Mouse (Mus musculus) lung, embryonic 14.5 days (tissue): ENCODE results near the gene Tal1. TPM values are rescaled to one million over a fixed set of nuclear protein-coding genes. Genes with fewer than 3 reads are reported as not detected.

Experiments used
- ATAC-seq: fragments of 200-750 bp; cut with Nextera tagmentation; 2 replicates; pipeline ENCODE4 v1.8.0; 2017; ENCODE audit warnings: mild to moderate bottlenecking, moderate TSS enrichment, moderate library complexity; ENCODE audit not compliant: insufficient read depth
- DNase-seq: peaks from one replicate; pipeline ENCODE4 v3.0.0-alpha.2; 2015
- H3K27ac ChIP-seq: fragments of 300-500 bp; sonication (generic); 2 replicates; pipeline ENCODE4 v1.5.1; 2014; ENCODE audit warnings: low read depth, mild to moderate bottlenecking, moderate library complexity
- H3K27me3 ChIP-seq: fragments of 300-500 bp; sonication (generic); 2 replicates; pipeline ENCODE4 v1.6.1; 2014; ENCODE audit warnings: low read length, control low read depth; ENCODE audit not compliant: insufficient read depth
- H3K36me3 ChIP-seq: fragments of 300-500 bp; sonication (generic); 2 replicates; pipeline ENCODE4 v1.6.1; 2014; ENCODE audit warnings: control low read depth; ENCODE audit not compliant: insufficient read depth
- H3K4me1 ChIP-seq: fragments of 300-500 bp; sonication (generic); 2 replicates; pipeline ENCODE4 v1.6.1; 2014; ENCODE audit warnings: antibody characterized with exemption, control low read depth; ENCODE audit not compliant: insufficient read depth
- H3K4me2 ChIP-seq: fragments of 300-500 bp; sonication (generic); 2 replicates; pipeline ENCODE4 v1.6.1; 2014; ENCODE audit warnings: mild to moderate bottlenecking
- H3K4me3 ChIP-seq: fragments of 300-500 bp; sonication (generic); 2 replicates; pipeline ENCODE4 v1.5.1; 2014; ENCODE audit warnings: low read depth, low read length
- H3K9ac ChIP-seq: fragments of 300-500 bp; sonication (generic); 2 replicates; pipeline ENCODE4 v1.6.1; 2014
- H3K9me3 ChIP-seq: fragments of 300-500 bp; sonication (generic); 2 replicates; pipeline ENCODE4 v1.6.1; 2016; ENCODE audit warnings: low read depth, low read length, control low read depth
- CTCF ChIP-seq: IDR thresholded peaks from 2 replicates; pipeline ENCODE4 v1.5.1; 2016; ENCODE audit warnings: antibody characterized with exemption, low read depth
- WGBS: fragments of 180-500 bp; shearing (Covaris S2); extraction: QIAGEN DNeasy Blood & Tissue Kit; methylation state at CpG from one replicate; pipeline ENCODE4 v1.1.7; 2014; 5-methylcytosine and 5-hydroxymethylcytosine counted together
- polyA plus RNA-seq: library from polyadenylated mRNA; unstranded; fragments of >200 nt; fragmentation: Nextera tagmentation; extraction: Ambion mirVana; gene quantifications from 2 replicates; pipeline ENCODE4 v1.2.1, GENCODE M21; 2014

Gene Tal1
- polyA plus RNA-seq, 1 experiment from 2014 or later, result 3.4 TPM

DNA sequence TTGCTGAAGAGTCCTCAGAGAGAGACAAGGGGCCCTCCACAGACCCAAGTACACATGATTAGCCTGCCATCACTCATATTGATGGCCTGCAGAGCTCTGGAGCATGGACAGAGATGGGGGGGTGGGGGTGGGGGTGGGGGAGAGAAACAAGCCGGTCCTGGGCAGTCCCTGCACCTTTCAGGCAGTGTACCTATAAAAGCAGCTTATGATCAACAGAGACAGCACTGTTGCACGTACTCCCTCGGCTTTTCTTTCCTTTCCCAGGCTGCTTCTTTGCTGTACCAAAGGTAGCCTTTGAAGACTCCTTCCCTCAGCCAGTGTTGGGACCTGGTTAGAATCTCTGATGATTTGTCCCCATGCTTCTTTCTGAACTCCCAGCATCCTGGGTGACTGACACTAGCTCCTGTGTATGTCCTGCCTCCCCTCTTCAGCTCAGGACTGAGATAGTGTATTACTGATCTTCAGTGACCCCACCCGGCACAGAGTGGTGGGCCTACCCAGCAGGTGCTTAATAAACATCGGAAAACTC, 23.7 kb downstream of the Tal1 start:
- Histone ChIP-seq H3K36me3 (no peaks in the 10 kb centered on the region), H3K4me1 (no peaks in the 10 kb centered on the region), H3K27me3 (no peaks in the 10 kb centered on the region), H3K4me2 (no peak overlapping the region), H3K9ac (no peak overlapping the region), H3K4me3 (no peak overlapping the region), H3K9me3 (no peaks in the 10 kb centered on the region), H3K27ac (peak overlapping the region; percentile 30; the same call in 1 of the 2 replicates)
- TF ChIP-seq CTCF, result no peak
- ATAC-seq, result no peak
- WGBS, result 20% methylated on average over 5 of the region's 5 CpGs
- DNase-seq, result no peak

DNA sequence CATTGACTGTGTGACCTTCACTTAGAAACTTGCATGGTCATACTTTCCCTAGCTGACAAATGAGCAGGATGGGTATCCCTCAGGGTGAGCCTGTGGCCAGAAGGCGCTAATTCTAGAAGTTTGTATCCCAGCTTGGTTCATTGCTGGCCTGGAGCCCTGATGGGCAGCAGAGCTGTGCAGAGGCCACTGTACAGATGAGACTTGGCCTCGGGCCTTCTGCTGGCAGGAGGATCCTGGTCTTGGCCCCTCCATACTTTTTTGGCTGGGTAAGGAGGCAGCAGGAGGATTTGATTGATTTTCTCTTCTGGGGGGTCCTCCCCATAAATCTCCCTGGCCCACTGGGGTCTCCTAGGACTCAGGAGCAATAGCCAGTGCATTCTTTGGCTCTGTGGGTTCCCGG, 26.8 kb downstream of the Tal1 start:
- H3K27me3 ChIP-seq, result no peaks in the 10 kb centered on the region
- H3K4me3 ChIP-seq, result no peak overlapping the region
- no peaks in the 10 kb centered on the region for H3K4me1 ChIP-seq
- no peaks in the 10 kb centered on the region for H3K36me3 ChIP-seq
- TF ChIP-seq CTCF, result no peak
- H3K4me2 ChIP-seq, result no peak overlapping the region
- ATAC-seq (no peak), DNase-seq (no peak)
- H3K9ac ChIP-seq, result no peak overlapping the region
- H3K9me3 ChIP-seq, result no peaks in the 10 kb centered on the region
- 77% methylated on average over 3 of the region's 3 CpGs for WGBS
- no peak overlapping the region for H3K27ac ChIP-seq

DNA sequence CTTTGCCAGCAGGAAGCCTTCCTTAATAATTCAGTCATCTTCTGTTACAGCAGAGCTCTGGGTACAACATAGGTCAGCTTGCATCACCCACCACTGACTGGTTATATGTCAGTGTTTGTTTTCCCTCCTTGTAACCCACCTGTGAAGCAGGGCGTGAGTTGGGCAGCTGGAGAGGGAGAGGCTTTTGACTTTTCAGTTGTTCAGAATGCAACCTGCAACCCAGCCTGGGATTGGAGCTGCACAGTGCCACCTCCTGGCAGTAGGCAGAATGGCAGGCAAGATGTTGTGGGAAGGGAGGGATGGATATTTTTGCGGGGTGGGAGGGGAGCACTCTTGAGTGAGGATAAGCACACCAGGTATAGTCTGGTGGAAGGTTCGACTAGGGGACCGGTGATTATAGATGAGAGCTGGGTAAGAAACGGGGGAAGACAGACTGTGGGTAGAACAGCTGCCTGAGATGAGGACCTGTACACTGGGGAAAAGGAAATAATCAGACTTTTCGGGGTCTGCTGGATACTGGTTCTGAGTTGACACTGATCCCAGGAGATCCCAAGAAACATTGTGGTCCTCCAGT, 29.4 kb downstream of the Tal1 start:
- Histone ChIP-seq H3K4me2 (no peak overlapping the region), H3K4me1 (0 out of 2 replicates have a peak, but pooled peaks cover 3% of the 10 kb centered on the region), H3K9me3 (no peaks in the 10 kb centered on the region), H3K36me3 (no peaks in the 10 kb centered on the region), H3K27ac (peak overlapping the region; percentile 58; the same call in 1 of the 2 replicates), H3K27me3 (no peaks in the 10 kb centered on the region), H3K9ac (no peak overlapping the region), H3K4me3 (no peak overlapping the region)
- peak; percentile 83 for DNase-seq
- TF ChIP-seq CTCF, result peak; percentile 98
- WGBS, result 17% methylated on average over 6 of the region's 6 CpGs
- no peak; the same call in 1 of the 2 replicates for ATAC-seq

DNA sequence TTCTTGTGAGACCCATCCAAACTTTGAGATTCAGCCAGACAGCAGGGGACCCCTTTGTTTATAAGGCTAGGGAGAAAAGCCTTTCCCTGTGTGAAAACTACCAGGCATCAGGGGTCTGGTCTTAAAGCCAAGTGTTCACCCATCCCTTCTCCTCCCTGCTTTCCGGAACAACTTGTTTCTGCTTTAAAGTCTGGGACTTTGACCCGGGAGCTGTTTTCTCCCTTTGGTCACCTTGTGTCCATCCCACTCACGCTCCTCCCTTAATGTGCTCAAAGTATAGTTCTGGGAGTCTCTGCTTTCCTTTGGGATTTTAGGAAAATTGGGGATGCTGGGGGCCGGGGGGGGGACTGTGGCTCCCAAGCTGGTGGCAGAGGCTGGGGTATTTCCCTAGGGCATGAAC, 30.0 kb downstream of the Tal1 start:
- no peak for TF ChIP-seq CTCF
- Histone ChIP-seq H3K9ac (no peak overlapping the region), H3K4me1 (0 out of 2 replicates have a peak, but pooled peaks cover 3% of the 10 kb centered on the region), H3K4me3 (no peak overlapping the region), H3K27me3 (no peaks in the 10 kb centered on the region), H3K27ac (peak overlapping the region; percentile 42; the same call in 1 of the 2 replicates), H3K4me2 (no peak overlapping the region), H3K9me3 (no peaks in the 10 kb centered on the region), H3K36me3 (no peaks in the 10 kb centered on the region)
- no peak for DNase-seq
- WGBS, result 49% methylated on average over 4 of the region's 4 CpGs
- ATAC-seq, result no peak

DNA sequence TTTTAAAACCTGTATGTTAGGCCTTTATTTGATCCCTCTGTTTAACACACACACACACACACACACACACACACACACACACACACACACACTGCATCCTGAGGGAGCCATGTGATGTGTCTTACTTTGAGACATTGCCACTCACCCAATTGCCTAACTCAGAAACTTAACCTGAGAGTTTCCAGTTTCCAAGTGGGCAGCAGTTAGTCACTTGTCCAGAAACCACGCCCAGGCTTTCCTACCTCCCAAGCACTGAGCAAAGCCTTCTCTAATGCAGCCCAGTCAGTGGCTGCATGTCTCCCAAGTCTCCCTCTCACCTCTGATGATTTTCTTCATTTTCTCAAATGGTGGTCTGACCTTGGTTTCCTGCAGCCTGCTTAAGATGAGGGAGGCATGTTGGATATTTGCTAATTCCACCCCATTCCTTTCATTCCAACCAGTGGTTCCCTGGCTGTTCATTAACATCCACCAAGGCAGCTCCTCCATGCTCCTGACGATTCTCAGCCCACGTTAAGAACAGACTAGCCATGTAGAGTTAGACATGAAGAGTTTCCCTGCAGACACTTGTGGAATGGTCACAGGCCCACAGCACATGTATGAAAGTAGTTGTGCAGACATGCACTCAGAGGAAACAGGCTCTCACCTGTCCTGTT, 30.7 kb downstream of the Tal1 start:
- Histone ChIP-seq H3K27me3 (no peaks in the 10 kb centered on the region), H3K9ac (no peak overlapping the region), H3K9me3 (no peaks in the 10 kb centered on the region), H3K36me3 (no peaks in the 10 kb centered on the region), H3K4me2 (no peak overlapping the region; the same call in 1 of the 2 replicates), H3K4me3 (no peak overlapping the region), H3K27ac (peak overlapping the region; percentile 42; the same call in 1 of the 2 replicates), H3K4me1 (0 out of 2 replicates have a peak, but pooled peaks cover 3% of the 10 kb centered on the region)
- DNase-seq, result peak; percentile 32
- TF ChIP-seq CTCF, result no peak
- peak; percentile 8; the same call in 1 of the 2 replicates for ATAC-seq
- WGBS, result 40% methylated on average over 3 of the region's 3 CpGs

DNA sequence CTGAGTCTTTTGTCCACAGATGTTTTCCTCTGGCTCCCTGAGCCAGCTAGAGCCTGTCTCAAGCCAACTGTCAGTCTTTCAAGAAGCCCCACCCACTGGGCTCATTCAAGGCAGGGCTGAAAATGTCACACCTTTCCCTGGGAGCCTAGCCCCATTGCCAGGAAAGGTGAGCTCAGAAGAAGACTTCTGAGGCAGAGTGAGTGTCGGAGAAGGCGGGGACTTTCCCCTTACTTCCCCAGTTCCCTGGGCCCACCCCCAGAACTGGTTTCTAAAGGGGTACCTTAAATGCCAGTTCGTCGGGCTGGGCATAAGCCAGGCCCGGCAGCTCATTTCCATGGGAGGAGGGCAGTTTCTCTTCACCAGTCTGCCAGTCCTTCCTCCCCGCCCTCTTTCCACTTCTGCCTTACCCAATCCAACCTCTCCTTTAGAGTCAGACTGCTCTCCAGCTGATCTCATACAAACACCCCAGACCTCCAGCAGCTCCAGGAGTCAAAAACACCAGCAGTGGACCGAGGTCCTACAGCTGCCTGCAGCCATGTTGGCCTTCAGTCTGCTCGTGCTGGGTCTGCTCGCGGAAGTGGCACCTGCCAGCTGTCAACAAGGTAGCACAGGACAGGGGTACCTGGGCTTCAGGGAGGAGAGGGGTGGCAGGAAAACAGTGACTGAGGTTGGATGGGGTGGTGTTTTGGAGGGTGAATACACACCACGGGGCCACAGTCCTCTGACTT, 32.5 kb downstream of the Tal1 start, which contains the start of gene Pdzk1ip1:
Gene Pdzk1ip1, plus strand, starts transcription at position 98 of the 728 bp plus-strand sequence.
- Histone ChIP-seq H3K4me2 (peak within 1 kb of the TSS; percentile 37), H3K36me3 (no peaks in the 10 kb centered on the region), H3K4me1 (0 out of 2 replicates have a peak, but pooled peaks cover 3% of the 10 kb centered on the region), H3K9ac (no peak within 1 kb of the TSS), H3K9me3 (no peaks in the 10 kb centered on the region), H3K27ac (peak within 1 kb of the TSS; percentile 54; the same call in 1 of the 2 replicates), H3K4me3 (no peak within 1 kb of the TSS), H3K27me3 (no peaks in the 10 kb centered on the region)
- no peak for TF ChIP-seq CTCF
- ATAC-seq (peak; percentile 50; the same call in 1 of the 2 replicates), DNase-seq (peak; percentile 48)
- 11% methylated on average over 11 of the region's 11 CpGs for WGBS

DNA sequence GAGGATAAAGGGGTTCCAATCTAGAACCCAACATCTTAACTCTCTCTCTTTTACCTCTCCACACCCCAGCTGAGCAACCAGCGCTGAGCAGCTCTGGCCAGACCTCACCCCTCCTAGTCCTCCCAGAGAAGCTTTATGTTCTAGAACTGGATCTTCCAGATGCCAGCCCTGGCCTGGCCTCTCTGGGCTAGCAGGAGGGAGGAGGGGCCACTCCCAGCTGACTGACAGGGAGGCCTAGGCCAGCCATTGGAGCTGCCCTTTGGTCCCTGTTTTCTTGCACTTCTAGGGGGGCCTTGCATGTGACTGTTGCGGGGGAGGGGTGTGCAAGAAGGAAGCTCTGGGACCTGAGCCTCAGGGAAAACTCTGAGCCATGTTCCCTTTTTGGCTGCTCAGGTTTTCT, 34.4 kb downstream of the Tal1 start:
- 53% methylated on average over 2 of the region's 2 CpGs for whole genome bisulfite sequencing
- TF ChIP-seq CTCF, result no peak
- no peak for ATAC-seq
- Histone ChIP-seq H3K4me2 (no peak overlapping the region), H3K9me3 (no peaks in the 10 kb centered on the region), H3K4me3 (no peak overlapping the region), H3K27ac (no peak overlapping the region), H3K36me3 (no peaks in the 10 kb centered on the region), H3K27me3 (0 out of 2 replicates have a peak, but pooled peaks cover 2% of the 10 kb centered on the region), H3K4me1 (0 out of 2 replicates have a peak, but pooled peaks cover 3% of the 10 kb centered on the region), H3K9ac (no peak overlapping the region)
- DNase-seq, result no peak
